Mouse (Mus musculus) MEL (cell line): ENCODE data around the gene Abhd12. TPM values are rescaled to one million over a fixed set of nuclear protein-coding genes. Genes with fewer than 3 reads are reported as not detected.

Experiments used
- DNase-seq: peaks from one replicate; pipeline ENCODE4 v3.0.0; 2011; ENCODE audit warnings: low read depth, low spot score
- H3K27ac ChIP-seq: 2 replicates; pipeline ENCODE4 v1.5.1; 2012; ENCODE audit warnings: low read depth, mild to moderate bottlenecking, control low read depth, low read length, moderate library complexity; ENCODE audit not compliant: control insufficient read depth
- H3K27me3 ChIP-seq, 2 experiments: fragments of 150-350 bp in 1 of 2; sonication (generic) in 1 of 2; 2 replicates each; pipeline ENCODE4 v1.6.1; 2012; ENCODE audit warnings: low read length in 2 of 2, mild to moderate bottlenecking in 2 of 2, improper control_type of control experiment in 1 of 2, moderate library complexity in 1 of 2; ENCODE audit not compliant: insufficient read depth in 2 of 2, control insufficient read depth in 1 of 2
- H3K36me3 ChIP-seq, 2 experiments: 2 replicates each; pipeline ENCODE4 v1.6.1; 2012 to 2014; ENCODE audit warnings: low read length in 2 of 2, improper control_type of control experiment in 1 of 2, inconsistent platforms in 1 of 2, mild to moderate bottlenecking in 1 of 2; ENCODE audit not compliant: insufficient read depth in 2 of 2, control insufficient read depth in 1 of 2
- H3K4me1 ChIP-seq, 2 experiments: fragments of 150-350 bp in 1 of 2; sonication (generic) in 1 of 2; 2 replicates each; pipeline ENCODE4 v1.6.1; 2012; ENCODE audit warnings: low read length in 2 of 2, improper control_type of control experiment in 1 of 2, mild to moderate bottlenecking in 1 of 2; ENCODE audit not compliant: insufficient read depth in 2 of 2, control insufficient read depth in 1 of 2
- H3K4me3 ChIP-seq, 2 experiments: fragments of 150-350 bp in 1 of 2; sonication (generic) in 1 of 2; 2 replicates each; pipeline ENCODE4 v1.5.1; 2012; ENCODE audit warnings: low read depth in 2 of 2, low read length in 2 of 2, mild to moderate bottlenecking in 2 of 2, moderate library complexity in 2 of 2, control low read depth in 1 of 2, improper control_type of control experiment in 1 of 2; ENCODE audit not compliant: control insufficient read depth in 1 of 2, insufficient read depth in 1 of 2
- H3K79me2 ChIP-seq: 2 replicates; pipeline ENCODE4 v1.6.1; 2012; ENCODE audit warnings: mild to moderate bottlenecking, low read length, moderate library complexity; ENCODE audit not compliant: control insufficient read depth, poor library complexity, insufficient read depth
- H3K9ac ChIP-seq: 2 replicates; pipeline ENCODE4 v1.6.1; 2012; ENCODE audit warnings: low read depth, mild to moderate bottlenecking, control low read depth, low read length, moderate library complexity; ENCODE audit not compliant: control insufficient read depth, poor library complexity, severe bottlenecking
- H3K9me3 ChIP-seq: fragments of 150-350 bp; sonication (generic); replicated peaks from 2 replicates; pipeline ENCODE4 v1.6.1; 2012; ENCODE audit warnings: mild to moderate bottlenecking, low read length, improper control_type of control experiment, moderate library complexity; ENCODE audit not compliant: insufficient read depth
- CHD2 ChIP-seq: IDR thresholded peaks from 2 replicates; pipeline ENCODE4 v1.6.1; 2011; ENCODE audit warnings: low read length, improper control_type of control experiment
- CTCF ChIP-seq, 3 experiments: IDR thresholded peaks in 2 of 3; conservative IDR thresholded peaks in 1 of 3; 2 replicates each; pipeline ENCODE4 v1.5.1; 2011 to 2012; ENCODE audit warnings: low read length in 3 of 3, low read depth in 2 of 3, mild to moderate bottlenecking in 2 of 3, improper control_type of control experiment in 1 of 3, inconsistent platforms in 1 of 3, mixed read lengths in 1 of 3, moderate library complexity in 1 of 3; ENCODE audit not compliant: control insufficient read depth in 1 of 3, insufficient read depth in 1 of 3, poor library complexity in 1 of 3, severe bottlenecking in 1 of 3
- ELF1 ChIP-seq: IDR thresholded peaks from 2 replicates; pipeline ENCODE4 v1.6.1; 2014; ENCODE audit warnings: low read depth, mild to moderate bottlenecking, inconsistent platforms, low read length, improper control_type of control experiment, moderate library complexity
- ETS1 ChIP-seq: IDR thresholded peaks from 2 replicates; pipeline ENCODE4 v1.6.1; 2012; ENCODE audit warnings: low read depth, mild to moderate bottlenecking, inconsistent platforms, low read length, improper control_type of control experiment, moderate library complexity
- GABPA ChIP-seq: IDR thresholded peaks from 2 replicates; pipeline ENCODE4 v1.6.1; 2012; ENCODE audit warnings: low read depth, mild to moderate bottlenecking, inconsistent platforms, low read length, improper control_type of control experiment, moderate library complexity
- KAT2A ChIP-seq: conservative IDR thresholded peaks from 2 replicates; pipeline ENCODE4 v1.6.1; 2012; ENCODE audit warnings: low read depth, low read length, improper control_type of control experiment, inconsistent platforms
- MAFK ChIP-seq: IDR thresholded peaks from 2 replicates; pipeline ENCODE4 v1.6.1; 2011; ENCODE audit warnings: low read depth, mild to moderate bottlenecking, low read length, improper control_type of control experiment, borderline replicate concordance
- MAZ ChIP-seq: IDR thresholded peaks from 2 replicates; pipeline ENCODE4 v1.6.1; 2012; ENCODE audit warnings: low read depth, mild to moderate bottlenecking, inconsistent platforms, low read length, improper control_type of control experiment
- MEF2A ChIP-seq: IDR thresholded peaks from 2 replicates; pipeline ENCODE4 v1.6.1; 2014; ENCODE audit warnings: low read depth, mild to moderate bottlenecking, inconsistent platforms, low read length, improper control_type of control experiment; ENCODE audit not compliant: poor library complexity, insufficient replicate concordance, severe bottlenecking; ENCODE audit errors: extremely low read depth
- MXI1 ChIP-seq: IDR thresholded peaks from 2 replicates; pipeline ENCODE4 v1.6.1; 2011; ENCODE audit warnings: mild to moderate bottlenecking, low read depth, low read length, improper control_type of control experiment
- MYB ChIP-seq: IDR thresholded peaks from 2 replicates; pipeline ENCODE4 v1.6.1; 2011; ENCODE audit warnings: mild to moderate bottlenecking, low read depth, low read length, improper control_type of control experiment
- POLR2A ChIP-seq, 2 experiments: IDR thresholded peaks; 2 replicates each; pipeline ENCODE4 v1.6.1; 2011 to 2012; ENCODE audit warnings: low read length in 2 of 2, mild to moderate bottlenecking in 2 of 2, control low read depth in 1 of 2, improper control_type of control experiment in 1 of 2, low read depth in 1 of 2, moderate library complexity in 1 of 2; ENCODE audit not compliant: control insufficient read depth in 1 of 2, insufficient read depth in 1 of 2, poor library complexity in 1 of 2
- POLR2AphosphoS2 ChIP-seq: IDR thresholded peaks from 2 replicates; pipeline ENCODE4 v1.6.1; 2011; ENCODE audit warnings: low read length, improper control_type of control experiment
- RAD21 ChIP-seq: IDR thresholded peaks from 2 replicates; pipeline ENCODE4 v1.6.1; 2011; ENCODE audit warnings: mild to moderate bottlenecking, low read depth, low read length, improper control_type of control experiment
- RCOR1 ChIP-seq: IDR thresholded peaks from 2 replicates; pipeline ENCODE4 v1.6.1; 2012; ENCODE audit warnings: low read depth, mild to moderate bottlenecking, inconsistent platforms, low read length, improper control_type of control experiment
- TAL1 ChIP-seq: IDR thresholded peaks from 2 replicates; pipeline ENCODE4 v1.6.1; 2012; ENCODE audit warnings: mild to moderate bottlenecking, inconsistent platforms, low read length, moderate library complexity, mixed read lengths
- TBP ChIP-seq: IDR thresholded peaks from 2 replicates; pipeline ENCODE4 v1.8.0; 2011; ENCODE audit warnings: low read depth, low read length, improper control_type of control experiment
- USF2 ChIP-seq, 2 experiments: IDR thresholded peaks; 2 replicates each; pipeline ENCODE4 v1.6.1; 2011 to 2012; ENCODE audit warnings: improper control_type of control experiment in 2 of 2, low read length in 2 of 2, borderline replicate concordance in 1 of 2, inconsistent platforms in 1 of 2, low read depth in 1 of 2, mild to moderate bottlenecking in 1 of 2; ENCODE audit not compliant: insufficient read depth in 1 of 2
- ZMIZ1 ChIP-seq: IDR thresholded peaks from 2 replicates; pipeline ENCODE4 v1.6.1; 2012; ENCODE audit warnings: low read depth, mild to moderate bottlenecking, inconsistent platforms, low read length, improper control_type of control experiment, moderate library complexity
- polyA plus RNA-seq, 2 experiments: library from polyadenylated mRNA; stranded (reverse) in 1 of 2; unstranded in 1 of 2; fragments of >175 nt in 1 of 2; fragments of >200 nt in 1 of 2; gene quantifications; 2 replicates each; pipeline versions ENCODE4 v1.2.1 to v1.2.4; 2012; ENCODE audit warnings: low replicate concordance in 2 of 2, low read depth in 1 of 2; ENCODE audit not compliant: insufficient read length in 2 of 2, insufficient read depth in 1 of 2, missing spikeins in 1 of 2
- total RNA-seq: library from RNA; depleted of rRNA; stranded (reverse); fragments of 300-350 nt; gene quantifications from 2 replicates; pipeline ENCODE4 v1.2.3, GENCODE M21; 2012

Gene Abhd12
- total and polyA plus RNA-seq, 3 experiments: 23.7 to 29.4 TPM; not detected in 1

DNA sequence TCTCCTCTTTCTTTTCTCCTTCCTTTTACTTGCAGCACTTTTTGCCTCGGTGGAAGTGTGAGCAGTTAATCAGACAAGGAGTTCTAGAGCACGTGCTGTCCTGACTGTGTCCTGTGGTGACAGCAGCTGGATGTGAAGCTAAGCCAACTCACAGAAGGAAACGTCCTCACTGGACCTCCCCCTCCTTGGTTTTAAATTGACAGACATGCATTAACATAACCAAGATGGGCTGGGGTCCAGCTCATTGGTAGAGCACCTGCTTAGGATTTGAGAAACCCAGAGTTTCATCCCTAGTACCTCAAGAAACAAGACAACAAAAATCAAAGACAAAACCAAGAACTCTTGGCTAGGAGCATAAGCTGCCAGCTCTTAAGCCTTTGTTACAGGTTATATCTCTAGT is 26.3 kb upstream of the Abhd12 start:
- Histone ChIP-seq H3K4me3 (no peak overlapping the region), H3K27me3 (no peaks in the 10 kb centered on the region), H3K79me2 (no peaks in the 10 kb centered on the region), H3K36me3 (peaks cover 0 to 4% of the 10 kb centered on the region in 2 experiments; a peak in 1 of 4 replicates), H3K9ac (no peak overlapping the region), H3K9me3 (no peaks in the 10 kb centered on the region), H3K27ac (no peak overlapping the region), H3K4me1 (no peaks in the 10 kb centered on the region)
- TF ChIP-seq MXI1: no peak
- TF ChIP-seq CTCF (IDR thresholded peaks at IDR 0.05 in 2 of 3, conservative IDR thresholded peaks at IDR 0.05 in 1 of 3; ENCODE audit: control insufficient read depth in 1 of 3, insufficient read depth in 1 of 3, low read depth in 2 of 3, low read length in 3 of 3, poor library complexity in 1 of 3, severe bottlenecking in 1 of 3): no peak
- TF ChIP-seq RAD21: no peak
- TF ChIP-seq MAZ: no peak
- TF ChIP-seq ETS1: no peak
- TF ChIP-seq KAT2A: no peak
- TF ChIP-seq ZMIZ1: no peak
- no peak for TF ChIP-seq TBP
- no peak for TF ChIP-seq TAL1
- no peak for TF ChIP-seq MAFK
- TF ChIP-seq POLR2AphosphoS2: no peak
- TF ChIP-seq GABPA: no peak
- TF ChIP-seq USF2 (IDR thresholded peaks at IDR 0.05; ENCODE audit: borderline replicate concordance in 1 of 2, insufficient read depth in 1 of 2, low read depth in 1 of 2, low read length in 2 of 2): no peak
- no peak for TF ChIP-seq CHD2
- DNase-seq: no peak

DNA sequence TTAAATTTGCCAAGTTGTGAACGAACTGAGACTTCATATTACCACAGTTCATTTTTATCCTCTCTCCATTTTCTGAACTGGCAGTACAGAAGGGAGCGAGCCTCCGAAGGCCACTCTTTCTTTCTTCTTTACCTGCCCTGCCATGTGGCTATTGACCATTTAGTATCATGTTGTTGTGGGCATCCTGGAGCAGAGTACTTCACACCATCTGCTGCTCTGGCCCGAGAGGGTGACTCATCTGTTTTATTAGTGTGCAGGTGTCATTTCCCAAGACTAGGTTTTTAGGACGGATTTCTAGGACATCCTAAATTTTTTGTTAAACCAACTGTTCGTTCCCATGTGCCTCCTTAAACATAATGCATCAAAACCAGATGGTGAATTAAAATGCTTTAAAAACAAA is 24.6 kb upstream of the Abhd12 start:
- Histone ChIP-seq H3K79me2 (no peaks in the 10 kb centered on the region), H3K27me3 (no peaks in the 10 kb centered on the region), H3K4me3 (no peak overlapping the region), H3K9me3 (no peaks in the 10 kb centered on the region), H3K4me1 (no peaks in the 10 kb centered on the region), H3K27ac (no peak overlapping the region), H3K9ac (no peak overlapping the region), H3K36me3 (peaks cover 0 to 1% of the 10 kb centered on the region in 2 experiments; a peak in 1 of 4 replicates)
- TF ChIP-seq ETS1 (no peak), GABPA (no peak)
- DNase-seq: no peak

DNA sequence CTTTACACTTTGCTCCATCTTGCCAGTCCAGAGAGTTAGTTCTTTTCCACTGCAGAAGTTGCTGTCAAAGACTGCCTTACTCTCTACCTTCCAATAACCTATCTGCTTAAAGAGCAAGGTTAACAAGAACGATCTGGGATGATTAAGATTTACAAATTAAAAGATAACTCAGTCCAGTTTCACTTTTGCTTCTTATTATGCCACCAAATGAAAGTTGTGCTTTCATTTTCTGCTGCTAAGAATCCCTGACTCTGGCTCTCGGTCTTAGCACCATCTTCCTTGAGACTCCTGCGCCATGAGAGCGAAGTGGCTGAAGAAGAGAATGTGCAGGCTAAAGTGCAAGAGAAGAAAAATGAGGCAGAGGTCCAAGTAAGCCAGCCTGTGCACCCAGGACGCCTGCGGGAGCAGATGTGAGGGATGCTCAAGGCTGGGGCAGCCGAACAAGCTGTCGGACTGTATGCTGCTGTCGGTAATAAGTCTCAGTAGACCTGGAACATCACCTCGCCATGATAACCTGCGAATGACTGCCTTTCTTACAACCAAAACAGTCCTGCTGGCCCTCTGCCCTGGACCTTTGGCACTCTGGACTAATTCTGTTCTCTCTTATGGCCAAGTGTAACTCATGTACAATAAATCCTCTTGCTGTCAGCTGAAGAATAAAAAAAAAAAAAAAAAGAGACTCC is 22.6 kb upstream of the Abhd12 start:
- H3K27ac ChIP-seq: no peak overlapping the region
- no peak overlapping the region for H3K9ac ChIP-seq
- H3K4me3 ChIP-seq: no peak overlapping the region
- peaks cover 0 to 2% of the 10 kb centered on the region in 2 experiments; a peak in 2 of 4 replicates for H3K36me3 ChIP-seq
- no peak for DNase-seq
- no peaks in the 10 kb centered on the region for H3K4me1 ChIP-seq
- no peak for TF ChIP-seq POLR2A (IDR thresholded peaks at IDR 0.05; ENCODE audit: control insufficient read depth in 1 of 2, insufficient read depth in 1 of 2, low read depth in 1 of 2, low read length in 2 of 2, poor library complexity in 1 of 2)
- no peak for TF ChIP-seq RCOR1
- no peak for TF ChIP-seq MEF2A
- TF ChIP-seq ELF1: no peak
- TF ChIP-seq MAZ: no peak
- TF ChIP-seq MYB: no peak
- no peak for TF ChIP-seq MXI1
- no peaks in the 10 kb centered on the region for H3K79me2 ChIP-seq
- H3K9me3 ChIP-seq: no peaks in the 10 kb centered on the region
- no peaks in the 10 kb centered on the region for H3K27me3 ChIP-seq
